Mouse (Mus musculus) erythroblast, embryonic 14.5 days (primary cell): Measurements from ENCODE around the gene Odf3b.

Experiments used
- GATA1 ChIP-seq: IDR thresholded peaks from 2 replicates; pipeline ENCODE4 v1.6.1; 2012; ENCODE audit warnings: low read length, inconsistent platforms, mixed read lengths
- TAL1 ChIP-seq: IDR thresholded peaks from 3 replicates; pipeline ENCODE4 v1.6.1; 2012; ENCODE audit warnings: low read length, inconsistent platforms, mixed read lengths

- no peak for TF ChIP-seq TAL1
- TF ChIP-seq GATA1: no peak
Measured at GRCm38 (mm10) chr15:89341678-89342077, 37.4 kb downstream of the Odf3b start.
